Mouse (Mus musculus) lung, postnatal 0 days (tissue): ENCODE measurements around the gene Slc44a4.

Experiments
- CTCF ChIP-seq: IDR thresholded peaks from 2 replicates; pipeline ENCODE4 v1.5.1; 2016; ENCODE audit warnings: antibody characterized with exemption, mild to moderate bottlenecking
- EP300 ChIP-seq: IDR thresholded peaks from 2 replicates; pipeline ENCODE4 v1.6.1; 2016; ENCODE audit warnings: antibody characterized with exemption, mild to moderate bottlenecking, control low read depth

- TF ChIP-seq CTCF (no peak), EP300 (no peak)
Observed at GRCm38 (mm10) chr17:34937960-34938505, 23.8 kb downstream of the Slc44a4 start.
